Mouse (Mus musculus) embryo, embryonic 10.5 days (tissue): ENCODE data around the gene Vps13d.

Experiments used
- DNase-seq: peaks from one replicate; pipeline ENCODE4 v3.0.0-alpha.2; 2015; ENCODE audit warnings: low spot score

The Vps13d gene

DNA sequence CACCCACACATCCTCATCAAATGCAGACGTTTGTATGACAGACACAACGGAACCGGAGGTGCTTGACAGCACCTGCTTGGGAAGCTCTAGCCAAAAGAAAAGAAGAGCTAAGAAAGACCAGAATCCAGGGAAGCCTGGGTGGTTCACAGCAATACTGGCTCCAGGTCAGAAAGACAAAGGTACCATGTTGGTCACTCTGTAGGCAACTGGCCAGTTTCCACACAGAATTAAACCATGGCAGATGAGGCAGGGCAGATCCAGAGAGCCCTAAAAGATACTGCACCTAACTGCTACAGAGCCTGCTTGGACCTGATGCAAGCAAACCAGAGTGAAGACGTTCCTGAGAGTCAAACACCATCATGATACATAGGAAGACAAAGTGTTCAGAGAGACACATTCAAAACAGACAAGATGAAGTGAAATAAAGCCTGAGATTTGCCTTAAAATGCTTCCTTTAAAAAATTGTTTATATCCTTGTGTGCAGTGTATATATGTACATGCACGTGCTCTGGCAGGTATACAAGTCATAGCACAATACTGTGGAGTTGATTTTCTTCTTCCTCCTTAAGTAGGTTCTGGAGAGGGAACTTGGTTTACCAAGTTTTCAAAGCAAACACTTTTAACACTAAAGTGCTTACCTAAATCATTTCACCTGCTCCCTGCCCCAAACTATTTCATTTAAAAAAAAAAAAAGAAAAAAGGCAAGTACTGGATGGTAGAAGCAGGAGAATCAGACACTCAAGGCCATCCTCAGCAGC lies 44.3 kb downstream of the Vps13d start:
- DNase-seq = no peak

DNA sequence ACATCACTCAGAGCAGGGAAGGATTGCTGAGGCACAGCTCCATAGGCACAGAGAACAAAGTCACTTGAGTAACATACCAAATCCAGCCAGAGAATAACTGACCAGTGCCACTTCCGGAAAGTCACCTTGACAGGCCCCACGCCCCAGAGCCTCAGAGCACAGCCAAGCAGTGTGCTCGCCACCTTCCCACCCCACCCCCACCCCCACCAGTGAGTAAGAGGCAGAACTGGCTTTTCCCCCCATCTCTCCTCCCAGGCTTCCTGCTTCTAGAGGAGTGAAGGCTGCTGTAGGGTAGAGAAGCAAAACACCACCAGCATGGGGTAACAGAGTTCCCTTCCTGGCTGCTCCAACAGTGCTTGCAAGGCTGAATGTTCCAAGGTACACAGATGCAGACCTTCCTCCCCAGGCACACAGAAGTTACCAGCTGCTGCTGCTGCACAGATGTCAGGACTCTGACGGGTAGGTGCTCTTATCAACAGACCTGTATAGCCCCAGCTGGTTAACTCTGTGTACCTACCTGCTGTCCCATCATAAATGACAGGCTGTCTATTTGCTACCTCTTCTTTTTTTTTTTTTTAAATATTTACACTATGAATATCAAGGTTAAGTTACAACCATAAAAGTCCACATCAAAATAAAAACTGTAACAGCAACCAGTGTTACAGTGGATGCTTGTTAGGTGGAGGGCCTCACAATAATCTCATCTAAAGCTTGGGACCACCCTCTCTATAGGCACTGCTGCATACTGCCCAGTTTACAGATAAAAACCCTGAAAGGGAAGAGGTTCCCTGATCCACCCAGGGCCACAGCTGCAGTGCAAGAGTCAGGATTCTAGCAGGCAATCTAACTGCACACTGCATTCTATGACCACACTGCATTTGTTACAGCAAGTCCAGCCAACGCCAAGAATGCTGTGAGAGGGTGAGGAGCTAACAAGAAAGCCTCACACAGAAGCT lies 47.5 kb downstream of the Vps13d start:
- no peak for DNase-seq

GRCm38 (mm10) chr4:145143533-145143932 lies 51.3 kb downstream of the Vps13d start:
- no peak for DNase-seq

DNA sequence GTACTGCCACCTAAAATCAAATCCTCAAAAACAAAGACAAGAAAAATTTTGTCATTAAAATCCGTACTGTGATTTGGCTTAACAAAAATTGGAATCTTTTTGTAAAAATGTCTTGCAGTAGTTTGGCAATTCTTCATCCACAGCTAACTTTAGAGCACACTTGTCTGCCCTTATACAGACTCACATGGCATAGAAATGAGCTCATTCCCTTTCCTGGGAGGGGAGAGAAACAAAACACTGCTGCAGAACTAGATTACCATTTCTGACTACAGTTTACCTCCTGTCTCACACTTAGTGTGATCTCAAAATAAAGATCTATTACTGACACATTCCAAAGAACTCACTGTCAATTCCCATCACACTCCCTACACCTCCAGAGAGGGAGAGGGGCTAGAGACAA lies 58.1 kb downstream of the Vps13d start:
- no peak for DNase-seq

GRCm38 (mm10) chr4:145135473-145135872 lies 59.3 kb downstream of the Vps13d start:
- no peak for DNase-seq

GRCm38 (mm10) chr4:145130772-145131171 lies 64.0 kb downstream of the Vps13d start:
- no peak for DNase-seq

GRCm38 (mm10) chr4:145129956-145130548 lies 64.8 kb downstream of the Vps13d start:
- DNase-seq = no peak

- DNase-seq = no peak
These were observed 69.2 kb downstream of the Vps13d start for GRCm38 (mm10) chr4:145125463-145126220.

- no peak for DNase-seq
These were observed 70.4 kb downstream of the Vps13d start for GRCm38 (mm10) chr4:145124419-145124818.

DNA sequence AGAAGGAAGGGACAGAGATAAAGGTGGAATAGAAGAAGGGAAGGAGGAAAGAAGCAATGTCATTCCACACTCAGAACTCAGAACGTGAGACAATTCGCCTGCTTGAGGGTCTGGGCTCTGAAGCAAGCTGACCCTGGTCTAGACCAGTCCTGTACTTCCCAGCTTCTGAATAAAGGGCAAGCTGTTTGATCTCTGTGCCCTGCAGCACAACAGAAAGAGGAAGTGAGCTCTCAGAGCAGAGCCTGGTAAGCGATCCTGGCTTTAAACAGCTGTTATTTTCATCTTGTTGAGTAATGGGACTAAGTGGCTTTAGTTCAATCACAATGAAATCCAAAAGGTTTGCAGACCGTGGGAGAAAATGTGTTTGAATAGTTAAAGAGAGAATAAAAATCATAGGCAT lies 83.2 kb downstream of the Vps13d start:
- DNase-seq = peak; percentile 44

GRCm38 (mm10) chr4:145110736-145111135 lies 84.1 kb downstream of the Vps13d start:
- no peak for DNase-seq

DNA sequence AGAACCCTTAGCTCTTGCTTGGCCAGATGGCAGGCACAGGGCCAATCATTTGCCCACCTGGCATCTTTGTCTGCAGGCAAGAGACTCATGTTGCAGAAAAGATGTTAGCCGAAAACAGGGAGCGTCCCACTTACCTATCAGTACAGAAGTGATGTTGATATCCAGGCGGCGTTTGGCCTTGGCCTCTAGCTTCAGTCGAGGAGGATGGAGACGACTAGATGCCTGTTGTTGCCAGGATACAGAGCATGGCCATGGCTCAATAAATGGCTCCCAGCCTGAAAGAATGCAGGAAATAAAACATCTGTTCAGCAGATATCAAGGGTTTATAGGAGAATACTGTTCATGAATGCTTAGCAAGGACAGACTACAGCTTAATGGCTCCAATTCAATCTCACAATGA lies 88.0 kb downstream of the Vps13d start:
- no peak for DNase-seq

DNA sequence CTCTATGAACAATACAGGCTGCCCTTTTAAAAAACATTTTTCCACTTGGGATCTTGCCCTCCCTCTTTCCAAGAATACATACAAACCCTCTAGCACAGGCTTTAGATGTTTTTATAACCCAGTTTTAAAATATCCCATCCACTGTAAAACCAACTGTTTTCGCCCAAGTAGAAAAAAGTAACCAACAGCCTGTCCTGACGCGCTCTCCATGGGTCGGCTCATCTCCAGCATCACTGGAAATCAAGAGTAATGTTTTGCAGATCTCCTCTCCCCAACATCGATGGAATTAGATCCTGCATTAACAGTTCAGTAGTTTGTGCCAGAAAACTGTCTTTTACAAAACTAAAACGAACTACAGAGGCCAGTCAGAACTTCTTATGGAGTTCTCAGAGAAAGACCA lies 89.5 kb downstream of the Vps13d start:
- DNase-seq = no peak

GRCm38 (mm10) chr4:145104917-145105316 lies 89.9 kb downstream of the Vps13d start:
- DNase-seq = peak; percentile 38

DNA sequence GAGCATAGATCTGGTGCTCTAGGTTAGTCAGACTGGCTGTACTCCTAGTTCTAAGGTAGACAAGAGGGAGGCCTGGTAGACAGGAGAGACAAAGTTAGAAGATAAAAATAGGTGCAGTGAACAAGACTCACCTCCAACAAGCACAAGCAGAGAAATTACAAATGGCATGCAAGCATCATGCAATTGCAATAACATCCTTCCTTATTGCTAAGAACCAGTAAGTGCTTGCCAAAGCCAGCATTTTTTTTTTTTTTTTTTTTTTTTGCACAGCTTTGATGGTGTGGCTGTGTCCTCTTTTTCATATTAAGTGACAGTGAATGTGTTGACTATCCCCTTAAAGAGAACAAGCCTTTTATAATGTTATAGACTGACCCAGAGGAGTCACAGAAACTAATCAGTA lies 91.2 kb downstream of the Vps13d start:
- DNase-seq = no peak

DNA sequence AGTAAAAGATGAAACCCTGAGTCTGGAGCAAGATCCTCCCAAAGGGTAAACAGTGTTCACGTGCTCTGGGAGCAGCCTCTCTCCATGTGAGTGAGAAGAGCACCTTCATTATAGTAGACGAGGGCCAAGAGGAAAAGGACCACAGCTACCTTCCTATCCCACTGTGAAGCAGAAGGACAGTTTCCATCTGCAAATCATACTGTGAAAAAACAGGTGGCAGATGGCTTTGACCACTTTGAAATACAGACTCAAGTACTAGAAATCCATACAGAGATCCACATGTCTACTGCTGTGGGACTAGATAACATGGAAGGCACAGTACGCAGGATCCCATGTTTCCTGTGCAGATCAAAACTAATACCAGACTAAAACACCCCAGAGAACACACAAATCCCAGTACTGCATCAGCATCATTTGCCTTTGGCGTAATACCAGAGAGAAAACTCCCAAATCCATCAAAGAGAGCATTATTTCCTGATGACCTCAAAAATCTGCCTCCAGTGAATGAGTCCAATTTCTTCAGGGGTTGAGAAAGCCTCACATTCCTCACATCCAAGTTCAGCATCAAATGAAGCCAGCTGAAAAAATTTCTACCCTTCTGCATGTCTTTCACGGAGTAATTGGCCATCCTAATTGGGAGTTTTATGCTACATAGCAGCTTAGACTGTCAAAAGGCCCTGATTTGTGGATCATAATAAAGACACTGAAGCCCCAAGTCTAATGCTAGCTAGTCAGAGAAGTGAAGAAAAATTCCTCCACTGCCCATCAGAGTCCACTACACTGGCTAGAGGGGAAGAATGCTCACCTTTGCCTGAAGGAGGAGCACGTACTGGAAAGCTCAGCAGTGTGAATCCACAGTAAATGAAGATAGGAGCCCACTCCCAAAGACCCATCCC lies 92.7 kb downstream of the Vps13d start:
- DNase-seq = no peak

- no peak for DNase-seq
These were observed 95.0 kb downstream of the Vps13d start for GRCm38 (mm10) chr4:145099853-145100252.

DNA sequence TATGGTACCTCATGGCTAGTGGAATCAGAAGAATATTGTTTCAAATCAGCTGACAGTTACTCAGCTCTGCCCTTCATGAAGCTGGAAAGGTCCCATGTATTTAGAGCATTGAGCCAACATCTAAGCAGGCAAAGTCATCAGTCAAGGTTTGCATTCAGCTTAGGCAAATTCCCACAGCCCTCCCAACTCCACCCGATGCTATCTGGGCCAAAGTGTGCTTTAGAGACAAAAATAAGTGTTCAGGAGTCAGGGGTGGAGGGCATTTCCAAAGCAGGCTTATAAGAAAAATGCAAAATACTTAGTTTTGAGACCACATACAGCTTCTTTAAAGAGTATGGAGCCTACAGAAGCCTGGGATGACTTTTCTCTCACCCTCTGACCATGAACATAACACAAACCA lies 95.5 kb downstream of the Vps13d start:
- no peak for DNase-seq

GRCm38 (mm10) chr4:145097974-145098373 lies 96.8 kb downstream of the Vps13d start:
- no peak for DNase-seq

DNA sequence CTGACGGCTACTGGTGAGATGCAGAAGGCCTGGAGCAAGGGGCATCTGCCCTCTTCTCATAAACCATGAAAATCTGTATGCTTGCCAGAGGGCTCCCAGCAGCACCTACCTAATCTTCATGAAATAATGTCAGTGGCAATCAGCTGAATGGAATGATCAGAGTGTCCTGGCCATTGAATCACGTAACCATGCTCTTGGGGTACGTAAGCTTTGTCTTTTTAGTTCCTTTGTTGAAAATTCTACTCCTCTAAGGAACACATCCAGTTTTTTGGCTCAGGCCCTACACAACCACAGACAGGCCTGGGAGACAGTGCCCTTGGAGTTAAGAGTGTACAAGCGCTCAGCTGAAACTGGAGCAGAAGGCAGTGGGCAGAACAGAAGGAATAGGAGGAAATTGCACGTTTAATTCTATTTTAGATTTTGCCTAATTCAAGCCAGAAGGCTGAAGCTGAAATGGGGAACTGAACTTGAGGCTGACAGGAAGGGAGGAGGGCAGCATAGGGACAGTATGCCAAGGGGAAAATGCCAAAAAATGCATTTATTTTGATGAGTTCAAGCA lies 98.2 kb downstream of the Vps13d start:
- no peak for DNase-seq

DNA sequence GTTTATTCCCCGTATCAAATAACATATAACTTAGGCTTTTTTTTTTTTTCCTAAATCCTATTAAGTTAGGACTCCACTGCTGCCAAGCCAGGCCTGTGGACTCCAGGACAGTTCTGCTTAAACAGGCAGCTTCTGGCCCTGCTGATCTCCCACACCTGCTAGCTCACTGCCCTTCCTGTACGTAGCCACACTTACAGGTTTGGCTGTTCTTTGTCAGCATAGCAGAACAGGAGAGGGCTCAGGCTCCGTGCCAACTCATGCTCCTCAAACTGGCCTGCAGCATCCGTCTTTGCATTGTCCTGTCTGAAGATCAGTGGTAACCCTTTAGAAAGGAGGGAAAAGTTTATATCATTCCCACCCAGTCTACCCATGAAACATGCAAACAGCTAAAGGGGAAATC lies 108.3 kb downstream of the Vps13d start:
- no peak for DNase-seq
